8 mouse cellular contexts compared by ENCODE assay signal in the genomic region with DNA sequence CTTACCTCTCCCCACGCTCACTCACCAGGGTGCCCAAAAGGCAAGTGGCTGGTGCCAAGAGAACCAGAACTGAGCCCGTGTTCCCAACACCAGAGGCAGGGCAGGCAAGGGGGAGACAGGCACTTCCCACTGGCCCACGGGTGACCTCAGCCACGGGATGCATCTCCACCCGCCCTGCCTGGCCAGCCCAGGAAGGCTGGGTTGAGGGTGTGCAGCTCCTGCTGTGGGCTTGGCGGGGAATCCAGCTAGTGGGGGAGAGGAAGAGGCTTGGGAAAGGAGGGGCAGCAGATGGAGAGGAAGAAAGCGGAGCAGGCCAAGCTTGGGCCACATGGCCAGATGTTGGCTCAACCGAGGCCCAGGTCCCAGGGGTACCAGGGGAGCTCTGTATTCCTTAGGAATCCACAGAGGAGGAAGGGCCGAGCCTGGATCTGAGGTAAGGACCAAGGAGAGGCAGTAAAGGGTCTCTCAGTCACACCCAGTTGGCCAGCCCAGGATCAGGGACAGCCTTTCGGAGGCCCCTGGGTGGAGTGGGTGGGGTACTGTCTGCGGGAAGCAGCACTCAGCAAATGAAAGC.
DNase-seq lines count a peak whose midpoint lies in the region; ATAC-seq and TF ChIP-seq lines count a peak whose summit lies in the region.

No protein-coding gene starts in this region.

- H3K4me3 ChIP-seq in G1E (ENCODE audit: low read depth, low read length), result peak overlapping the region; percentile 30; the same call in 1 of the 2 replicates
- no peak overlapping the region for H3K4me3 ChIP-seq in intestine, embryonic 15.5 days (replicated peaks)

- no peaks in the 10 kb centered on the region for H3K36me3 ChIP-seq in G1E (replicated peaks)
- H3K36me3 ChIP-seq in intestine, embryonic 15.5 days, result no peaks in the 10 kb centered on the region

- no peaks in the 10 kb centered on the region for H3K4me1 ChIP-seq in G1E (ENCODE audit: insufficient read depth, low read depth, low read length)
- peaks cover 13% of the 10 kb centered on the region for H3K4me1 ChIP-seq in intestine, embryonic 15.5 days (replicated peaks)

- peaks cover 91% of the 10 kb centered on the region for H3K9me3 ChIP-seq in G1E (replicated peaks)
- no peaks in the 10 kb centered on the region for H3K9me3 ChIP-seq in intestine, embryonic 15.5 days

- peak overlapping the region; percentile 51 for H3K27ac ChIP-seq in intestine, embryonic 15.5 days

- peak overlapping the region; percentile 17; the same call in 1 of the 2 replicates for H3K4me2 ChIP-seq in intestine, embryonic 15.5 days (replicated peaks)

- no peak for ATAC-seq in G1E (ENCODE audit: extremely low read depth, insufficient number of reproducible peaks, low FRiP score, poor library complexity, severe bottlenecking)
- peak; percentile 75 for ATAC-seq in intestine, embryonic 15.5 days
- no peak for ATAC-seq in erythroid progenitor cell, adult 5-6 weeks (replicated peaks; ENCODE audit: low FRiP score, poor library complexity, severe bottlenecking)

- H3K9ac ChIP-seq in intestine, embryonic 15.5 days, result no peak overlapping the region

- DNase-seq in G1E (ENCODE audit: low spot score), result no peak
- peak; percentile 52 for DNase-seq in adrenal gland, postnatal 10 days
- peak; percentile 42 to 75 for DNase-seq in gastrocnemius, postnatal 4 days (ENCODE audit: low spot score in 2 of 2)
- peak; percentile 14 to 52 for DNase-seq in lung, postnatal 4 days
- DNase-seq in cerebellum, adult 8-10 months, result no peak
- no peak for DNase-seq in c-Kit-positive CD71-positive TER-119-positive erythroid progenitor cells, embryonic 14.5 days (ENCODE audit: low spot score)

- no peak for TF ChIP-seq CTCF in G1E (IDR thresholded peaks at IDR 0.05; ENCODE audit: low read depth, low read length)

- WGBS in intestine, embryonic 15.5 days, result 30% methylated on average over 11 of the region's 11 CpGs

- H3K27me3 ChIP-seq in G1E (ENCODE audit: insufficient read depth, low read length), result no peaks in the 10 kb centered on the region
- H3K27me3 ChIP-seq in intestine, embryonic 15.5 days (replicated peaks), result no peaks in the 10 kb centered on the region

Comparison
In these comparisons a context has a peak if more than half of its experiments do, and no peak if none do; other contexts are left out.
1. DNase-seq: peak in adrenal gland, postnatal 10 days (single experiment), gastrocnemius, postnatal 4 days (2 of 2) and lung, postnatal 4 days (2 of 2); none in G1E (single experiment), cerebellum, adult 8-10 months (single experiment) and c-Kit-positive CD71-positive TER-119-positive erythroid progenitor cells, embryonic 14.5 days (single experiment).